Mouse (Mus musculus) lung, postnatal 0 days (tissue): Measurements from ENCODE around the gene Clic1. TPM values are rescaled to one million over a fixed set of nuclear protein-coding genes. Genes with fewer than 3 reads are reported as not detected.

Experiments used
- ATAC-seq: fragments of 200-750 bp; cut with Nextera tagmentation; 2 replicates; pipeline ENCODE4 v1.8.0; 2017; ENCODE audit warnings: moderate library complexity
- DNase-seq: peaks from one replicate; pipeline ENCODE4 v3.0.0-alpha.2; 2016; ENCODE audit warnings: low spot score
- H3K27ac ChIP-seq: fragments of 300-500 bp; sonication (generic); 2 replicates; pipeline ENCODE4 v1.5.1; 2014; ENCODE audit warnings: antibody characterized with exemption, mild to moderate bottlenecking, low read length, mixed read lengths
- H3K27me3 ChIP-seq: fragments of 300-500 bp; sonication (generic); replicated peaks from 2 replicates; pipeline ENCODE4 v1.6.1; 2014; ENCODE audit warnings: low read length, mixed read lengths; ENCODE audit not compliant: insufficient read depth
- H3K36me3 ChIP-seq: fragments of 300-500 bp; sonication (generic); 2 replicates; pipeline ENCODE4 v1.6.1; 2014; ENCODE audit warnings: low read length, mixed read lengths; ENCODE audit not compliant: insufficient read depth
- H3K4me1 ChIP-seq: fragments of 300-500 bp; sonication (generic); 2 replicates; pipeline ENCODE4 v1.6.1; 2014; ENCODE audit warnings: antibody characterized with exemption, low read depth, low read length, mixed read lengths; ENCODE audit not compliant: insufficient read depth
- H3K4me2 ChIP-seq: fragments of 300-500 bp; sonication (generic); replicated peaks from 2 replicates; pipeline ENCODE4 v1.6.1; 2014; ENCODE audit warnings: low read depth, mild to moderate bottlenecking, low read length, moderate library complexity, mixed read lengths
- H3K4me3 ChIP-seq: fragments of 300-500 bp; sonication (generic); 2 replicates; pipeline ENCODE4 v1.5.1; 2014; ENCODE audit warnings: low read depth, low read length
- H3K9ac ChIP-seq: fragments of 300-500 bp; sonication (generic); replicated peaks from 2 replicates; pipeline ENCODE4 v1.6.1; 2014; ENCODE audit warnings: low read depth, mild to moderate bottlenecking
- H3K9me3 ChIP-seq: fragments of 300-500 bp; sonication (generic); 2 replicates; pipeline ENCODE4 v1.6.1; 2016; ENCODE audit warnings: low read length, mixed read lengths
- CTCF ChIP-seq: IDR thresholded peaks from 2 replicates; pipeline ENCODE4 v1.5.1; 2016; ENCODE audit warnings: antibody characterized with exemption, mild to moderate bottlenecking
- EP300 ChIP-seq: IDR thresholded peaks from 2 replicates; pipeline ENCODE4 v1.6.1; 2016; ENCODE audit warnings: antibody characterized with exemption, mild to moderate bottlenecking, control low read depth
- WGBS: fragments of 180-500 bp; shearing (Covaris S2); extraction: QIAGEN DNeasy Blood & Tissue Kit; methylation state at CpG from one replicate; pipeline ENCODE4 v1.1.7; 2014; 5-methylcytosine and 5-hydroxymethylcytosine counted together
- polyA plus RNA-seq: library from polyadenylated mRNA; unstranded; fragments of >200 nt; fragmentation: Nextera tagmentation; extraction: Ambion mirVana; gene quantifications from 2 replicates; pipeline ENCODE4 v1.2.1, GENCODE M21; 2015

The Clic1 gene
- polyA plus RNA-seq, 1 experiment from 2014 or later = 355 TPM

GRCm38 (mm10) chr17:35018171-35018570 lies 31.6 kb upstream of the Clic1 start:
- Histone ChIP-seq H3K27me3 (no peaks in the 10 kb centered on the region), H3K9me3 (no peaks in the 10 kb centered on the region), H3K9ac (no peak overlapping the region), H3K27ac (no peak overlapping the region), H3K4me1 (no peaks in the 10 kb centered on the region; the same call in 1 of the 2 replicates), H3K36me3 (0 out of 2 replicates have a peak, but pooled peaks cover 9% of the 10 kb centered on the region), H3K4me2 (no peak overlapping the region), H3K4me3 (no peak overlapping the region)
- DNase-seq (no peak), ATAC-seq (no peak)
- WGBS = 64% methylated on average over 3 of the region's 3 CpGs
- no peak for TF ChIP-seq EP300
- TF ChIP-seq CTCF = no peak

GRCm38 (mm10) chr17:35019894-35020293 lies 29.9 kb upstream of the Clic1 start:
- 76% methylated on average over 11 of the region's 11 CpGs for WGBS
- no peak overlapping the region for H3K9ac ChIP-seq
- TF ChIP-seq EP300 (no peak), CTCF (no peak)
- H3K36me3 ChIP-seq = no peaks in the 10 kb centered on the region
- H3K4me1 ChIP-seq = peaks cover 3% of the 10 kb centered on the region
- DNase-seq (no peak), ATAC-seq (no peak)
- H3K27ac ChIP-seq = no peak overlapping the region
- no peaks in the 10 kb centered on the region for H3K27me3 ChIP-seq
- no peaks in the 10 kb centered on the region for H3K9me3 ChIP-seq
- H3K4me3 ChIP-seq = no peak overlapping the region
- H3K4me2 ChIP-seq = no peak overlapping the region

GRCm38 (mm10) chr17:35020551-35020950 lies 29.2 kb upstream of the Clic1 start:
- no peak overlapping the region for H3K27ac ChIP-seq
- H3K27me3 ChIP-seq = no peaks in the 10 kb centered on the region
- no peak for TF ChIP-seq EP300
- TF ChIP-seq CTCF = no peak
- no peak overlapping the region for H3K4me3 ChIP-seq
- peaks cover 3% of the 10 kb centered on the region for H3K4me1 ChIP-seq
- no peak for DNase-seq
- no peak for ATAC-seq
- H3K9me3 ChIP-seq = no peaks in the 10 kb centered on the region
- WGBS = 80% methylated on average over 8 of the region's 8 CpGs
- no peak overlapping the region for H3K9ac ChIP-seq
- H3K36me3 ChIP-seq = no peaks in the 10 kb centered on the region
- no peak overlapping the region for H3K4me2 ChIP-seq

GRCm38 (mm10) chr17:35021163-35021808 lies 28.5 kb upstream of the Clic1 start:
- Histone ChIP-seq H3K27ac (peak overlapping the region; percentile 71), H3K9ac (no peak overlapping the region), H3K4me2 (peak overlapping the region; percentile 36; the same call in 1 of the 2 replicates), H3K36me3 (no peaks in the 10 kb centered on the region), H3K27me3 (no peaks in the 10 kb centered on the region), H3K4me3 (no peak overlapping the region), H3K9me3 (no peaks in the 10 kb centered on the region), H3K4me1 (peaks cover 3% of the 10 kb centered on the region)
- TF ChIP-seq CTCF (peak; percentile 99), EP300 (no peak)
- WGBS = 11% methylated on average over 17 of the region's 17 CpGs
- DNase-seq = peak; percentile 85
- peak; percentile 43 for ATAC-seq

- TF ChIP-seq EP300 = peak; percentile 92
- peak; percentile 46 for TF ChIP-seq CTCF
- peak overlapping the region; percentile 71 for H3K27ac ChIP-seq
- no peak overlapping the region for H3K9ac ChIP-seq
- H3K4me3 ChIP-seq = no peak overlapping the region
- DNase-seq (peak; percentile 68), ATAC-seq (peak; percentile 79)
- peaks cover 3% of the 10 kb centered on the region; the same call in 1 of the 2 replicates for H3K4me1 ChIP-seq
- no peaks in the 10 kb centered on the region for H3K36me3 ChIP-seq
- H3K4me2 ChIP-seq = no peak overlapping the region
- H3K9me3 ChIP-seq = no peaks in the 10 kb centered on the region
- H3K27me3 ChIP-seq = no peaks in the 10 kb centered on the region
- 29% methylated on average over 6 of the region's 6 CpGs for WGBS
Measured at GRCm38 (mm10) chr17:35021842-35022477, 27.8 kb upstream of the Clic1 start.

GRCm38 (mm10) chr17:35022541-35023060 lies 27.2 kb upstream of the Clic1 start:
- peak overlapping the region; percentile 63 for H3K27ac ChIP-seq
- H3K36me3 ChIP-seq = no peaks in the 10 kb centered on the region
- no peak overlapping the region for H3K9ac ChIP-seq
- no peaks in the 10 kb centered on the region for H3K9me3 ChIP-seq
- no peaks in the 10 kb centered on the region for H3K27me3 ChIP-seq
- DNase-seq (no peak), ATAC-seq (no peak)
- no peak overlapping the region for H3K4me2 ChIP-seq
- 85% methylated on average over 8 of the region's 8 CpGs for WGBS
- peaks cover 3% of the 10 kb centered on the region; the same call in 1 of the 2 replicates for H3K4me1 ChIP-seq
- H3K4me3 ChIP-seq = no peak overlapping the region
- TF ChIP-seq CTCF (no peak), EP300 (no peak)
